Mouse (Mus musculus) adrenal gland, postnatal 4 days (tissue): ENCODE results near the gene Nfe2l2. TPM values are rescaled to one million over a fixed set of nuclear protein-coding genes. Genes with fewer than 3 reads are reported as not detected.

Experiments
- DNase-seq, 2 experiments: peaks; one replicate each; pipeline ENCODE4 v3.0.0; 2021 to 2022; ENCODE audit warnings: low spot score in 2 of 2, mixed read lengths in 2 of 2
- long read RNA-seq, 2 experiments: library from polyadenylated mRNA; stranded (forward); transcript quantifications; one replicate each; pipeline ENCODE4 v2.0.0; 2021
- total RNA-seq, 2 experiments: library from RNA; stranded (reverse); gene quantifications; 2 replicates each; pipeline ENCODE4 v1.2.3; 2021

Gene Nfe2l2
- 10 to 100 TPM; 71.3 to 80.4 TPM for total RNA-seq
- long read RNA-seq, experiment 1, transcript Nfe2l2-202 (2 exons, 1,447 nt) = minor isoform, 10 of 53 reads
- long read RNA-seq, experiment 1, transcript Nfe2l2-201 (5 exons, 2,475 nt) = major isoform, 39 of 53 reads
- long read RNA-seq, experiment 1, partial matches to known transcripts = 0 of 53 reads
- long read RNA-seq, experiment 1, other reads (novel, unspliced or antisense) = 4 of 53 reads
- long read RNA-seq, experiment 2, transcript Nfe2l2-202 (2 exons, 1,447 nt) = minor isoform, 7 of 104 reads
- long read RNA-seq, experiment 2, transcript Nfe2l2-201 (5 exons, 2,475 nt) = major isoform, 76 of 104 reads
- long read RNA-seq, experiment 2, partial matches to known transcripts = 8 of 104 reads
- long read RNA-seq, experiment 2, other reads (novel, unspliced or antisense) = 13 of 104 reads

GRCm38 (mm10) chr2:75704234-75705161 is at the start of gene Nfe2l2:
Gene Nfe2l2 (minus strand): TSS chr2:75704641.
- DNase-seq = peak; percentile 95 to 98

DNA sequence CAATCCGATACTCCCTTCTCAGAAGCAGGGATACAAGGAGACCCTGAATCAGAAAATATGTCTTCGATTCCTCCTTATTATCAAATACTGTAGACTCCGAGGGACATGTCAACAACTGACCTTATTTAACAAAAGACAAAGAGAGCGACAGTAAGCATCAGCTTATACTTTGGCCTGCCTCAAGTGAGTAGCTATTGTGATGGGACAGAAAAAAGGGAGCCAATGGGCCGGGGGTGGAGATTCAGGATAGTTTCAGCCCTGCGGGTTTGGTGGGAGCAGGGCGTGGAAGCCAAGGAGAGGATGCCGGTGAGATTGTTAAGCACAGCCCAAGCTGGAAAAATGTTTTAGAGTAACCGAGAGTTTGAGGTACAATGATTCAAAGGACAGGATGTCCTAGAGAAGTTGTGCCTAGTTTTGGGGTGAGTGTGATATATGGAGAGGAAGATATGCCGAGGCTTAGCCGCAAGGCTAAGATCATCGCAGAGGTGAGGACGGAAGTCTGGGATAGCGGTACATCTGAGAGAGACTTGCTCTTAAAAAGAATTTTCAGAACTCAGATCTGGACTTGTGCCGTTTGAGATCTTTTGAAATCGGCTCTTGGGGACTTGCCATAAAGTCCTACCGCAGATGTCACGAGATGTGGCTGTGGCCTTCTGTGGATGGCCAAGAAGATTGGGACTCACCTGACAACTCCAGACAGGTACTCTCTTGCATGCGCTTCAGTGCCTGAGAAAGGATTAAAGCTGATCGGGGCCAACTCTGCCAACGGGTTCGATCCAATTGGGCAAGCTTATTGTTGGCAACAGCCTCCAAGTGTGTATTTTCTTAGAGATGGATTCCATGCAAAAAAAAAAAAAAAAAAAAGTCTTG is 48.1 kb upstream of the Nfe2l2 start:
- no peak for DNase-seq

DNA sequence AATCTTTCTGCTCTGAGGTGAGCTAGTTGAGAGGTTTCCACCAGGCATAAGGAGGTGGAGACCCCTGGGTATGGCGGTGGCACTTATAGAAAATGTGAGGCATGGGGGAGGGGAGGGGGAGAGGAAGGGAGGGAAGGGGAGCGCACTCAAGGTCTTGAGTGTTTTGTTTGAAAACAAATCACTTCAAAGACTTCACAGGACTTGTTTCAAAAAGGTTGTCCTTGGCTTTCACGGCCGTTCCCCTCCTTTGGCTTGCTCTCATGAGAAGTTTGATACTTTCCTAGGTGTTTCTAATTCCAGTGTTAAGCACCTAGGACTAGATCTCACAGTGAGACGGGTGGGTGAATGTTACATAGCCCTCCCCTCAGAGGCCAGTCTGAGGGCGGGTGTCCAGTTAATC is 47.5 kb upstream of the Nfe2l2 start:
- DNase-seq = no peak

DNA sequence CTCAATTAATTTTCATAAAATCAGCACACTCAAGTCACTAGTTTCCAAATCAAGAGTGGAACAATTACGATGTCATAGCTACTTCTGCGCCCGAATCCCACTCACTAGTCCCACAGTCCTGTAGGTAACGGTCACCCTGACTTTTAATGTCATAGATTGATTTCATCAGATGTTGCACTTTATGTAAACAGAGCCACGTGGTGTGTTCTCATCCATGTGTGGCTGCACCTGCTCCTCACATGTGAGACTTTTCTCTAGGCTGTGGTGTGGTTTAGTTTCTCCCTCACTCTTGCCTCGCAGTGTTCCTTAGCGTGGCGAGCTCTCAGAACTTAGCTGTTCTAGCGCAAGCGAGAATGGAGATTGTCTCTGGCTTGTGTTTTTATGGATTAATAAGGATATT is 46.4 kb upstream of the Nfe2l2 start:
- no peak for DNase-seq

DNA sequence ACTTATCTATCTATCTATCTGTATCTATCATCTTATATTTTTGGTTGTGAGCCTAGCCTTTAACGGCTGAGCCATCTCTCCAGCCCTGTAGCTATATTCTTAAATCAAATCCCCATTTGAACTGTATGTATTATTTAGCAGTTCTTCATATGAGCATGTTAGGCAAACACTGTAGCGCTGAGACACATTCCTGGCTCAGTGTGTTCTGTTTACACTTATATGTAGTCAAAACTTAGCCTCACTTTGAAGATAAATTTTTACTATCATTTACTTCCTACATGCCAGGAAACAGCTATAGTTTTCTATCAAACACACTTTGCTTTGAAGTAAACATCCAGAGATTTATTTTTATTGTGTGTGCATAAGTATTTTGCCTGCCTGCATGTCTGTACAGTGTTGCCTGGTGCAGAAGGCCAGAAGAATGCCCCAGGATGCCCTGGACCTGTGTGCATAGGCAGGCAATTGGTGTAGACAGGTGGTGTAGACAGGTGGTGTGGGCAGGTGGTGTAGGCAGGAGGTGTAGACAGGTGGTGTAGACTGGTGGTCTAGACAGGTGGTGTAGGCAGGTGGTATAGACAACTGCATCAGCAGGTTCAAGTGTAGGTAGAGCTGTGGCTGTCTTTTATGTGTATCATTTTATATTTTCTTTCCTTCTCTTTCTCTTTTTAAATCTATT is 45.7 kb upstream of the Nfe2l2 start:
- DNase-seq = no peak

- no peak for DNase-seq
Measured at GRCm38 (mm10) chr2:75748841-75749240, 44.4 kb upstream of the Nfe2l2 start.

GRCm38 (mm10) chr2:75737006-75737503 is 32.6 kb upstream of the Nfe2l2 start:
- no peak for DNase-seq

- DNase-seq = no peak
Measured at GRCm38 (mm10) chr2:75734196-75734865, 29.9 kb upstream of the Nfe2l2 start.

- no peak for DNase-seq
Measured at GRCm38 (mm10) chr2:75733177-75733576, 28.7 kb upstream of the Nfe2l2 start.

DNA sequence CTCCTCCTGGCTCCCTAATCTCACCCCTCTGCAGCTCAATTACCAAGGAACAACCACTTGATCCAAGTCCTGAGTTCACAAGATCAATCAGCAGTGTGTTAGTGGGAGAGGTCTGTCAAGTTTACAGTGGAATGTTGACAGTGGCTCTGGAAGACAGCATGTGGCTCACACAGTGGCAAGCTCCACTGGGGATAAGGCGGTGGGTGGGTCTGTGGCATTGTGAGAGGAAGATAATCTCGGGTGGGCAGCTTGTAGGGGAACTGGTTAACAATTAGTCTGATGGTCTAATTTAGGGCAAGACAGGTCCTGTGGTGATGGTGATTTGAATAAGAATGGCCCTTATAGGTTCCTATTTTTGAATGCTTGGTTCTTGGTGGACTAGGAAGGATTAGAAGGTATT is 27.5 kb upstream of the Nfe2l2 start:
- no peak for DNase-seq

DNA sequence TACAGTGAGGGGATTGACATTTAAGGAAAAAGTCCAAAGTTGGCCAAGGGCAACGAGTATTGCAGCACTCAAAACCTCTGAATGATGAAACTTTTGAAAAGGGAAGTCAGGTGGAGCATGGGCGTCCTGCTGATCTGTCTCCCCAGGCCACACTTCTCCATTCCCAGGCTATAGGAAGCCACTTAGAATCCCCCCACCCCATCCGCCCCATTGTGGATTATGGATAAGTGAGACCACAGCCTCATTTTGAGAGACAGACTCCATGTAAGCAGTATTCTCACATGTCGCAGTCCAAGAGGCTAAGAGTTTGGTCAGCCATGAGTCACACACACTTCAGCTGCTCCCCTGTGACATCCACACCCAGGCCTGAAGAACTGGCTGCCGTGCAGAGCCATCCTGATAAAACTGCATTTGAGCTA is 26.8 kb upstream of the Nfe2l2 start:
- no peak for DNase-seq

GRCm38 (mm10) chr2:75730052-75730451 is 25.6 kb upstream of the Nfe2l2 start:
- DNase-seq = no peak

DNA sequence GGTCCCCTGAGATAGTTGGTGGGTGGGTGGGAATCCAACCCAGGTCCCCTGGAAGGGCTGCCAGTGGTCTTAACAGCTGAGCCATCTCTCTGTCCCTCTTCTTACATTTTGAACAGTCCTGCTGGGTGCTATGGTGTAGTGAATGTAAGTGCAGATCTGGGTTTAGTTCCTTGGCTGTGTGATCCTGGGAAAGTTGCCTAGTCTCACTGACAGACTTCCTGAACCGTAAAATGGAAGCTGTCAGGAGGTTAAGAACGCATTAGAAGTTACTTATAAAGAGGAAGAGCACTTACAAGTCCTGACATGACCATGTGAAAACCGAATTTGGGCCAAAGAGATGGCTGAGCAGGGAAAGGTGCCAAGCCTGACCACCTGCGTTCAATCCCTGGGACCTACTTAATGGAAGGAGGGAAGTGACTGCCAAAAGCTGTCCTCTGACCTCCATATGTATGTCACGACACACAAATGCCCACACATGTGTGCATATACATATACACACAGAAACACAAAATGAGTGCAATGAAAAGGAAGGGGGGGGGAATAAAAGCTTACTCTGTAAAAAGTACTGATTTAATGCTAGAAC is 20.5 kb upstream of the Nfe2l2 start:
- no peak for DNase-seq

DNA sequence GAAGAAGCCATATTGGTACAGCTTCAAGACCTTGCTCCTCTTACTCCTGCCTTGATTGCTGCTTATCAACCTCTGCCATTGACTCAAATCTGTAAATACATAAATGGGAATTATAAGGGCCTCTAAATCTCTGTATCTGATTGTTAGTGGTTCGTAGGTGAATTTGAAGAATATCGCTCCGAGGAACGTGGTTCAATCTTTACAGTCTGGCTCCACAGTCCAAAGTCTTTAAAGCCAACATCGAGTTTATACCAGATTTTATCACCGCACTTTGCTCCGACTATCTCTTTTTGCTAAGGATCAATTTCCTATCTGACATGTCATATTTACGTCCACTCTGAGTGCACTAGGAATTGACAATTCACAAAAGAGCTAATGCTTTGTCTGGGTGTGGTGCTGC is 19.0 kb upstream of the Nfe2l2 start:
- no peak for DNase-seq

DNA sequence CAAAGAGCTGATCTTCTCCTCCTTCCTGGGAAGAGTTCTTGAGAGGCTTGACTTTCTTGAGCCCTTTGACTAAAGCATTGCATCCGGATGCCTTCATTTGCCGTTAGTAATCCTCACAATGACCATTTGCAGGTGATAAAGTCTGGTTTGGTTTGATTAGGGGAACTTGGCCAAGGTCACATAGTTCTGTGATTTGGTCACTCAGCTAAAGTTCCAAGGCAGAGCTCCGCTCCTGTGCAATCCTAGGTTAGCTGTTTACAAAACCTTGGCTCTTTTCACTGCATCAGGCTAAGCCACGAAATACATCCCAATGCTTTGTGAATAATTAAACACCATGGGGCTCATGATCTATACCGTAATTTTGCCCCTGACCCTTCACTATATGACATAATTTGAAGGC is 18.5 kb upstream of the Nfe2l2 start:
- no peak for DNase-seq

- DNase-seq = no peak
Measured at GRCm38 (mm10) chr2:75720236-75721027, 16.0 kb upstream of the Nfe2l2 start.

DNA sequence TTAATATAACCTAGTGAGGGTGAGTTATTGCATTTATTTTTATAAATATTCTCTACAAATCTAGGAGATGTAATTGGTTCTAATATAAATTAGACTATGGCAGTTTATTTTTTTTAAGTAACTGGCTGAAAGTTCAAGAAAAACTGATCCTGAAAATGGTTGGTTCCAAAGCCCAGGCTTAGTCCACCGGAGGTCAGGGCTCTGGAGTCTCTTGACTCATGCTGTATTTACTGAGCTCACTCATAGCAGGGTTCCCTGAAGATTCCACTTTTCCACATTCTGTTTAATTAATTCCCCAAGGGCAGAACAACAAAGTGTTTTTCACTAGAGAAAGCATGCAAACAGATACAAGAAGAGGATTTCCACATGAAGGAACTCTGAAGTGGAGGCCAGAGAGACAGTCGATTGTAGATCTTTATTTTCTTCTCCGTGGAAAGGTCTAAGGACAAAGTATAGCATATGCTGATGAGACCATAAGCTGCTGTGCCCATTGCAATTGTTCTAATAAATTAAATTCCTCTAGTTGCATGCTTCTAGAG is 15.0 kb upstream of the Nfe2l2 start:
- no peak for DNase-seq
